Mouse (Mus musculus): ENCODE data around the gene Slc35b4. TPM values are rescaled to one million over a fixed set of nuclear protein-coding genes. Genes with fewer than 3 reads are reported as not detected.

The Slc35b4 gene
- 5.8 and 10.7 TPM in 2 replicates for total RNA-seq (2015; ENCODE audit: low replicate concordance)
- total RNA-seq (2017; ENCODE audit: low replicate concordance): 9.2 and 9.5 TPM in 2 replicates

DNA sequence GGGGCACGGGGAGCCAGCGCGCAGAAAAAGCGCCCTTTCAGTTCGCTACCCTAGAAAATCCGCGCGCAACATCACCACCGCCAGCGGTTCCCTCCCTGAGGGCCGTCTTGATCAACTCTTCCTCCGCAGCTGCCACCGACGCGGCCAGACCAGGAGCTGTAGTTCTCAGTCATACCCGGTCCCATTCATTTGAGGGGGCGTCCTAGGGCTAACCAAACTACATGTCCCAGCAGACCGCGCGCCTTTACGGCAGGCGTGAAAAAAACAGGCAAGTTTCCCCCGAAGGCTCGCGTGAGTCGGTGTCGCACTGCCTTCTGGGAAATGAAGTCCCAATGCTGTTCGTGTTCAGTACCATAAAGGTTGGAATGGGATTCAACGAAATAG, at the start of gene Slc35b4:
TSS of gene Slc35b4 (minus strand) at position 248 of the 384 bp plus-strand sequence.
- ATAC-seq (replicated peaks; ENCODE audit: low FRiP score, poor library complexity, severe bottlenecking): peak; percentile 93

DNA sequence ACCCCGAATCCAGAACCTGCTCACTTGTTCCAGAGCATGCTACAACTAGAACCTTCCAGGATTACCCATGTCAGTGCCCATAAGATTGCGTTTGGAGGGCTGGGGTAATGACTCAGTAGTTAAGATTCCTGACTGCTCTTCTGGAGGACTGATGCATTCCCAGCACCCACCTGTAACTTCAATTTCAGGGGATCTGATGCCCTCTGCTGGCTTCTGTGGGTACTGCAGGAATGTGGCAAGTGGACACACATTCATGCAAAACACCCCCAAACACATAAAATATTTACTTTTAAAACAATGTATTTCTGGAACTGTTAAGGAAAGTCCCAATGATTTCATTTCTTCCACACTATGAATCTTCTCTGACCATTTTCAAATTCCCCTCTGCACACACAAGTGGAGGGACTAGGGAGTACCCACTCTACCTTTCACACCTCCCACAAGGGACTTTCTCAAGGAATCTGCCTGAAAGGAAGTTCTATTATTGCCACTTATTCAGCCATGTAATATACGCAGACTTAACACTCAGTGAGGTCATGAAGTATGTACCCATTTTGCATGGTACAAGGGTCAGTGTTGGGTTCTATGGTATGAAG, 48.2 kb upstream of the Slc35b4 start:
- ATAC-seq (replicated peaks; ENCODE audit: low FRiP score, poor library complexity, severe bottlenecking): no peak

DNA sequence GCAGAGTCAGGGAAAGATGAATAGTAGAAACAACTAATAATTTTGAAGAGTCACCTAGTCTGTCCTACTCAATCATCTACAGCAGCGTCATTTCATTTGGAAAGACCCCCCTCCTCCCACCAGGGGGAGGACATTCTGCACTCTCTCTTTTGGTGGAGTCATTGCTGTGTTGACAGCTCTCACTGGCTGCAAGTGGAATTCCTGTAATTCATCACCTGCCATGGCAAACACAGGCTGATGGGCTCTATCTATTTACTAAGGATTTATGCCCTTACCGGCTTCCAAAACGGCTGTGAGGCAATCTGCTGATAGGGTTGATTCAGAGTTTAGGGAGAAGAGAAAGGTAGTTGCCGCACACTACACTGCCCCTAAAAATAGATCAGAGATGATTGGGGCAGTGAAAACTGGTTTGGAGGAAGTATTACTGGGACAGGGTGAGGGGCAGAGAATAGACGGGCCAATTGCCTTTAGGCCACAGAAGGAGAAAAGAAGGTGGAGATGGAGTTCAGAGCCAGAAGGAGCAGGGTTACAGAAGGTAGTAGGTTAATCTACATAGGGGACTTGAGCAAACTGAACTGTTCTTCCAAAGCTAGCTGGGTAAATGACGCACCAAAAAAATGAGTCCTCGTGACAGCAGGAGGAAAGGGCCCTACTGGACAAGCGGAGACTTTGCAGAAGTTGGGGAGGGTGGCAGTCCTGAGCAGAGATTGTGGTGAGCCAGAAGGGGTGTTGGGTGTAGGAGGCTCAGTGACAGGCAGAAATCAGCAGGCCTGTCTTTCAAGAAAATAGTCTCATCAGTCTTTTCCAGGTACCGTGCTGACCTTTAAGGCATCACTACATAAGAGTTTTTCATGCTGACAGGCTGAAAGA, 39.8 kb upstream of the Slc35b4 start:
- no peak for ATAC-seq (replicated peaks; ENCODE audit: low FRiP score, poor library complexity, severe bottlenecking)

DNA sequence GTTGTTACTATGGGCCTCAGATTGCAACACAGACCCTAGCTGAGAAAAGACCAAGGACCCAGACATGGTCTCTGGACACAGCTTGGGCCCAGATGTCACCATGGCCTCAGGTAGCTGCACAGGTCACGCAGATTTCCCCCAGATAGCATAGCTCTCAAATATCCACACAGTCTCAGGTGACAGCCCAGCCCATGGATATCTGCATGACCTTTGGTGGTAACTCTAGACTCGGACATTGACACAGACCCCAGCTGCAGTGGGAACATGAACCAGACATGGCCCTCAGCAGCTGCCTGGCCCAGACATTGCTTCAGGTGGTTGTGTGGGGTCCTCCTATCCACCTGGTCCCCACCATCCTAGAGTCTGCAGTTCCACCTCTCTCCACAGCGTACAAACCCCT, 28.8 kb upstream of the Slc35b4 start:
- ATAC-seq (replicated peaks; ENCODE audit: low FRiP score, poor library complexity, severe bottlenecking): no peak

GRCm38 (mm10) chr6:34204971-34205572, 28.2 kb upstream of the Slc35b4 start:
- no peak for ATAC-seq (replicated peaks; ENCODE audit: low FRiP score, poor library complexity, severe bottlenecking)

- no peak for ATAC-seq (replicated peaks; ENCODE audit: low FRiP score, poor library complexity, severe bottlenecking)
These were observed 26.6 kb upstream of the Slc35b4 start for GRCm38 (mm10) chr6:34203503-34203902.

DNA sequence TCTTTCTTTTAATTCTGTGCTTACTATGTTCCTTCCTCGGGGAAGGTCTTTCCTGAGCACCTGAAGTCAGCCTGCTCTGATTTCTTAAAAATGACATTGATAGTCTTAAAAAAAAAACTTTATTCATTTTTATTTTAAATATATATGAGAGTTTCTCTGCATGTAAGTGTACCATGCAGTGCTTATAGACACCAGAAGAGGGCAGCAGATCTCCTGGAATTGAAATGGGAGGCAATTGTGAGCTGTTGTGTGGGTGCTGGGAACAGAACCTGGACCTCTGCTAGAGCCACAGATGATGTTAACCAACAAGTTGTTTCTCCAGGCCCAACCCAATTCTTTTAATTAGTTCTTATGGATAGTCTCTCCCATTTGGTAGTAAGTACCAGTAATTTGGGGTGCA, 18.1 kb upstream of the Slc35b4 start:
- ATAC-seq (replicated peaks; ENCODE audit: low FRiP score, poor library complexity, severe bottlenecking): no peak

DNA sequence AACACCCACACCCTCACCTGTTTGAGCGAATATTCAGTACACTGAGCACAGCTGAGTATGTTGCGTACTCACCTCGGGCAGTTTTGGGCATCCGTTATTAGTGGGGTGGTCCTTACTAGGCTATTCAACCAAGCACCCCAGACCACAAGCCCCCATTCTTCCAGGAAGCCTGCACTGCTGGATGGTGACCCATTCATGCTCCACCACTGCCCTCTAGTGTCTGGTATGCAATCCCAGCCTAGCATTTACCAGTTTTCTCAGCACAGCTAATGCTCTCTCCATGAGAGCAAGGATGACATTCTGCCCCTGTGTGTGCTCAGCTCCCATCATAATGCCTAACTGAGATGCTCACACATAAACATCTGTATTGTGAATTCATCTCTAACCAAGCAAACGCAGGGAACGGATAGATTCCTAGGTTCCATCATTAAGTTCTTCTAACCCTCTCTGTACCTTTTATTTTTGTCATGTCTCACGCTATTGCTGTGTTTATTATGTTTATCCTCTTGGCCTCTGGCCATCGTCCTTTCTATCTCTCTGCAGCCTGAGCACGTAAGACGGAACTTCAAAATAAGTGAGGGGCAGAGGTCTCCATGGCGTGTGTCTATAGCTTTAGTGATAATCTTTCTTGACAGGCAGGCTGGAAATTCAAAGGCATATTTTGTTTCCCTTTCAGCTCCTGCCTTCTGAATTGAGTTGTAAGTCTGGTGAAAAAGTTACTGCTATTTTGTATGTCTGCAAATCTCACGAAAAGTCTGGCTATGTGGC, 17.0 kb upstream of the Slc35b4 start:
- peak; percentile 64; the same call in 1 of the 2 replicates for ATAC-seq (replicated peaks; ENCODE audit: low FRiP score, poor library complexity, severe bottlenecking)

- no peak for ATAC-seq (replicated peaks; ENCODE audit: low FRiP score, poor library complexity, severe bottlenecking)
These were observed 14.5 kb upstream of the Slc35b4 start for GRCm38 (mm10) chr6:34191401-34191800.

DNA sequence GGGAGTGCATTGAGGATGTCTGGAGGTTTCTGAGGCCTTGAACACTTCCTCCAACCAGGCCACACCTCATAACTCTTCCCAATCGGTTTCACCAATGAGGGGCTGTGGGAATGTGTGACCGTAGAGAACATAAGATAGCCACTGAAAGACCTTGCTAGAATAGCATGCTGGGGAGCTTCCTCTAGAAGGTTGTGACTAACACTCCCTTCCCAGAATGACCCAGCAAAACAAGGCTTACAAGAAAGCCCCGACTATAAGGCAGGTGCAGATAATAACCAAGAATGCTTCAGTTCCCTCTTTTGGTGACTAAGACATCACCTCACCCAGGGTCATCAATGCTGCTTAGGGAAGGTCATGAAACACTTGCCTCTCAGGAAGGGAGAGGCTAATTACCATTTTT, 12.6 kb upstream of the Slc35b4 start:
- no peak for ATAC-seq (replicated peaks; ENCODE audit: low FRiP score, poor library complexity, severe bottlenecking)

DNA sequence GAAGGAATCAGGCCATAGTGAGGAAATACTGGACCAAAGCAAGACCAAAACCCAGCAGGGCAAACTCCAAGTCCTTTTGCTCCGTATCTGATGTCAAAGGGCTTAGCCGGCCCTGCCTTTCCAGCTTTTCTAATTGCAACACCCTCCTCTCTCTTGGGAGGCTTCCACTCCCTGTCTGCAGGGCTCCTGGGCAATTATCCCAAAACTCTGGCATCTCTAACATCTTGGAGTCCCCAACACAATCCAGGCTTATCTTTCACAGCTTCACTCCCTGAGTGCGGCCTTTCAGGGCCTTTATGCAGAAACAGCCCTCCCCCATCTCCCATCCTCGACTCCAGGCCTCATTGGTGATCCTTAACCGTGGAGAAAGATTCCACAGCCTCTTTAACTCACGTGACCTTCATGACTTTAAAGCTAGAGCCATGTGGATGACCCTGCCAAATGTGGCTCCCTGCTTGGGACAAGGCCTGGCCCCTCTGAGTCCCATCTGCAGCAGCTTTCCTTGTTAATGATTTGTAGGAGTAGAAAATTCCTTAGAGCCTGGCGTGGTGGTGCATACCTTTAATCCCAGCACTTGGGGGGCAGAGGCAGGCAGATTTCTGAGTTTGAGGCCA, 11.2 kb upstream of the Slc35b4 start:
- ATAC-seq (replicated peaks; ENCODE audit: low FRiP score, poor library complexity, severe bottlenecking): no peak

DNA sequence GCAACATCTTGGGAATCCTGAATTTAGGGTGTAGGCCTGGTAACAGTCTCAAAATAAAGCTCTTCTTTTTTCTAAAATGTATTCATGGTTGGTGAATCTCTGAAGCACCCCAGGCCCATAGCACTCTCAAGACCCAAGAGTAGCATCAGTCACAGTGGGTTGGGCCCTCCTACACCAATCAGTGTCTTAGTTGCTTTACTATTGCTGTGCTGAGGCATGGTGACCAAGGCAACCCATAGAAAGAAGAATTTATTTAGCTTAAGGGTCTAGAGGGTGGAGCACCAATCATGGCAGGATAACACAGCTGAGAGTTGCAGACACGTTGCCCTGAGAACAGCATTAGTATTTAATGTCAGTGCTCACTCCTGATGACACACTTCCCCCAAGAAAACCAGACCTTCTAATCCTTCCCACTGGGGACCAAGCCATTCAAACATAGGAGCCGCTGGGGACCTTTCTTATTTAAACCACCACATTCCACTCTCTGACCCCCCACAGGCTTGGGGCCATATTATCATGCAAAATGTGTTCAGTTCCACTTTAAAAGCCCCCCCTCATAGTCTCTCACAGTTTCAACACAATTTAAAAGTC, 10.5 kb upstream of the Slc35b4 start:
- ATAC-seq (replicated peaks; ENCODE audit: low FRiP score, poor library complexity, severe bottlenecking): no peak

- no peak for ATAC-seq (replicated peaks; ENCODE audit: low FRiP score, poor library complexity, severe bottlenecking)
These were observed 6.4 kb upstream of the Slc35b4 start for GRCm38 (mm10) chr6:34183326-34183725.

- no peak for ATAC-seq (replicated peaks; ENCODE audit: low FRiP score, poor library complexity, severe bottlenecking)
These were observed 5.0 kb upstream of the Slc35b4 start for GRCm38 (mm10) chr6:34181961-34182360.

DNA sequence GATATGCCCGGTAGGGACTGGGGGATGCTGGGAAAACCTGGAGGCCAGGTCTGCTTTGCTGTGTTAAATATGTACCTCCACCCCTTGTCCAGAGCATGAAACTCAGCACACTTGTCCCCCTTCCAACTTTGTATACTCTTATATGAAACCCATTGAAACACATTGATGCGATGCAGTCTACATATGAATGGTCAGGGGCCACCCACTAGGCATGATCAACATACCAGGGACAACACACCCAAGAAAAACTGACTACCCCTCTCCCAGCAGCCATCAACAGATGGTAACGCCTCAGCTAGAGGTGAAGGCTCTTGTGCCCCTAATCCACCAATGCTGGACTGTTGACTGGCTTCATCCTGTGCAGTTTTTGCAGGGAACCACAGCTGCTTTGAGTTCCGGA, 3.0 kb upstream of the Slc35b4 start:
- no peak for ATAC-seq (replicated peaks; ENCODE audit: low FRiP score, poor library complexity, severe bottlenecking)

DNA sequence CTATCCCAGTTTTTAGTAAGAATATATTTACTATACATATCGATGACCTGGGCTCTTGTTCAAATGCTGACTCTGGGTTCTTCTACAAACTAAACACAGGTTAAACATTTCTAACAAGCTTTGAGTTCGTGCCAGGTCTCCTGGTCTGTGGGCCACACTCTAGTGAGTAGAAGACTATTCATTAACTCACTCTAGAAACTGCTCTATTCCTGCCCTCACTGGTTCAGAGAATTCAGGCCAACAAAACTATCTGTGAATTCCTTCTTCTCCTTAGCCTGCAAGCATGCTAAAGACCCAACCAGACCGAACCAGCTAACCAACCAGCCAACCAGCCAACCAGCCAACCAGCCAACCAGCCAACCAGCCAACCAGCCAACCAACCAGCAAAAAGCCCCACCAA, 2.1 kb upstream of the Slc35b4 start:
- ATAC-seq (replicated peaks; ENCODE audit: low FRiP score, poor library complexity, severe bottlenecking): no peak

GRCm38 (mm10) chr6:34176111-34176863, 624 bp downstream of the Slc35b4 start:
- peak; percentile 61 for ATAC-seq (replicated peaks; ENCODE audit: low FRiP score, poor library complexity, severe bottlenecking)

DNA sequence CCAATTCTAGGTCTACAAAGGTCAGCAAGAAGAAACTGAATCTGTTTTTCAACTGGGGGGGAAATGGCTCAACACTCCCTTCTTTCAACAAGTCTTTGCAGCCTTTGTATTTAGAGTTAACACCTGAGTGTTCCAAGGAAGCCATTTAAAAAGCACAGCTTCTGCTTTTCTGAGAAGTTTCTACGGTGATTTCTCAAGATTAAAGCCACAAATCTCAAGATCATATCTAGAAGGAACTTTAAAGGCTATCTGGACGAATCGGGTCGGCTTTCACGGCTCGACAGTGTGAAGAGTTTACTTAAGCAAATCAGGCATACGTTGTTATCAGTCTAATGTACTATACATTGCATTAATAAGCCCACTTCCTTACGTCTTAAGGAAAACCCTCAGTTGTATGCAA, 2.2 kb downstream of the Slc35b4 start:
- ATAC-seq (replicated peaks; ENCODE audit: low FRiP score, poor library complexity, severe bottlenecking): no peak

- no peak for ATAC-seq (replicated peaks; ENCODE audit: low FRiP score, poor library complexity, severe bottlenecking)
These were observed 3.7 kb downstream of the Slc35b4 start for GRCm38 (mm10) chr6:34173251-34173650.
